Mouse (Mus musculus): ENCODE data around the gene Psd.

The Psd gene

GRCm38 (mm10) chr19:46304216-46304841, 22.6 kb downstream of the Psd start, which contains the start of gene Nfkb2:
TSS of gene Nfkb2 (plus strand) at chr19:46304320.
- peak; percentile 79 for DNase-seq

- no peak for DNase-seq
Observed at GRCm38 (mm10) chr19:46303251-46304215, 23.4 kb downstream of the Psd start.

- DNase-seq: no peak
Observed at GRCm38 (mm10) chr19:46302551-46302950, 24.4 kb downstream of the Psd start.

GRCm38 (mm10) chr19:46300294-46301045, 26.5 kb downstream of the Psd start:
- DNase-seq: no peak

- no peak for DNase-seq
Observed at GRCm38 (mm10) chr19:46296938-46297337, 30.0 kb downstream of the Psd start.

- DNase-seq: no peak
Observed at GRCm38 (mm10) chr19:46290535-46291105, 36.3 kb downstream of the Psd start.

GRCm38 (mm10) chr19:46287566-46287965, 39.4 kb downstream of the Psd start:
- no peak for DNase-seq

- no peak for DNase-seq
Observed at GRCm38 (mm10) chr19:46286926-46287325, 40.0 kb downstream of the Psd start.

GRCm38 (mm10) chr19:46286047-46286446, 40.9 kb downstream of the Psd start:
- DNase-seq: peak; percentile 87

- peak; percentile 11 for DNase-seq
Observed at GRCm38 (mm10) chr19:46285631-46286030, 41.3 kb downstream of the Psd start.

- peak; percentile 35 for DNase-seq
Observed at GRCm38 (mm10) chr19:46284686-46285085, 42.3 kb downstream of the Psd start.

GRCm38 (mm10) chr19:46282081-46282849, 44.7 kb downstream of the Psd start:
- no peak for DNase-seq

- no peak for DNase-seq
Observed at GRCm38 (mm10) chr19:46275307-46275706, 51.6 kb downstream of the Psd start.

GRCm38 (mm10) chr19:46264762-46265161, 62.2 kb downstream of the Psd start:
- DNase-seq: no peak
